Mouse (Mus musculus) Muller cell, postnatal 12 days (primary cell): Measurements from ENCODE around the gene Olfr1155.

ENCODE experiments used
- DNase-seq: peaks from one replicate; pipeline ENCODE4 v3.0.0-alpha.2; 2015; ENCODE audit errors: inconsistent ontology term

Olfr1155 gene

GRCm38 (mm10) chr2:87945037-87945436, at the start of gene Olfr1155:
Gene Olfr1155, minus strand, starts transcription at chr2:87945137.
- no peak for DNase-seq

- DNase-seq: no peak
Observed at GRCm38 (mm10) chr2:87989813-87990212, 44.9 kb upstream of the Olfr1155 start, which contains the start of gene Olfr1158. Gene Olfr1158, plus strand, starts transcription at chr2:87990113.

DNA sequence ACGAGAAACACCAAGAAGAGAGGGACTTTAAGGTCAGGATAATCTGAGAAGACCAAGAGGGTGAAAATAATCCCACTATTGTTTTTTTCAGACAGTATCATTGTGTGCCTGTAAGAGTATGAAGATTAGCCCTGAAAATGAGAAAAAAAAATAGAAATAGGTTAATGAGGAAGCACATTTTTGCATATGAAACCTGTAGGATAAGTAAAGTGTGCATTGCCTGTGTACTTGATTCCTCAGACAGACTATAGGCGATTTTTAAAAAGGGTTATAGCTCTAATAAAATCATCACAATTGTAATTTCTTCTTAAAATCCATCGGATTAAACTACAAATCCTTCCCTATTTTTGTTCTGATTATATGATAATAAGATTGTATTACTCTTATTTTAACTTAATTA, 29.6 kb upstream of the Olfr1155 start, which contains the start of gene Olfr74:
Gene Olfr74 (minus strand): TSS at position 101 of the 400 bp plus-strand sequence.
- no peak for DNase-seq

DNA sequence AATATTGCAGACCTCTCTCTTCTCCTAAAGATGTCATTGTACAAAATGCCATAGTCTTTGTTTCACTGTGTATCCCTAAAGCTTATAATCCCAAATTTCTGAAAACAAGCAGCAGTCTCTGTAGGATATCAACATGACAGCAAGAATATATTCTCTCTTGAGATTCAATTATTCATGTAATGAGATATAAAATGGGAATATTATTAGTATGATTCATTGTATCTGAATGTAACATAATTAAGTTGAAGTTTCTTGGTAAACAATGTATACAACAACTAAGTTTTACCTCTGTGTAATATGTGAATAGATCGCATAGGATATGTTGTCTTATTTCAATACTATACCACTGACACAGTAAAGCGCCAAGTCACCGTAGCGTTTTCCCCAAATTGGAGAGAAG, 23.3 kb upstream of the Olfr1155 start, which contains the start of gene Olfr1157:
Gene Olfr1157 (minus strand): TSS at position 101 of the 400 bp plus-strand sequence.
- no peak for DNase-seq

DNA sequence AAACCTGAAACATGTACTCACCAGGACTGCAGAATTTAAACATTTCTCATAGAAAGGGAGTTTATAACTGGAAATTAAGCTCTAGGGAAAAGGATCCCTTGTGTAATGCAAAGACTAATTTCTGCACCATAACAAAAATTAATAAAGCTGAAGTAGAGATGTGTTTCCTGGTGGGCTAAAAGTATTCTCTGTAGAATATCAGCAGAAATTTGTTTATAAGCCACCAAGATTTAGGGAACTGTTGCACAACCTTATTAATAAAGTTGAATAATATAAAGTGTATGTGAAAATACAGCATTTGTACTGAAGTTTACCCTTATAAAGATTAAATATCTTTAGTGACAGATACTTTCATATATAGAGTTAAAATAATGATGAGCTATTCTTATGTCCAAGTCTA, 8.1 kb upstream of the Olfr1155 start, which contains the start of gene Olfr1156:
Gene Olfr1156 (minus strand): TSS at position 101 of the 400 bp plus-strand sequence.
- DNase-seq: no peak

DNA sequence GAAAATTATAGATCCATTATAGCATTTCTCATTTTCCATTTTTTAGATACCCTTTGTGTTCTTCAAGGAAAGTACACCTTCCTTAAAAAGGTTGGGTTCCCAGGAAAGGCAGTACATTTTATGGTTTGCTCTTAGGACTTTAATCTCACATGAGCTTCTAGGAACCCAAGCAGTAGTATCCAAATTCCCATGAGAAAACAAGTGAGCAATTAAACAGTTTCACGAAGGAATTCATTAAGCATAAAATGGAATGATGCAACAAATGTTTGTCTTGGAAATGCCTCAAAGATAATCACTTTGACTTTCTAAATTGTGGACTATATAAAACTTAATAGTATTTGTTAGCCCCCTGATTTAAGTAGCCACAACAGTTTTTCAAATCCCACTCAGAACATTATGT, 39.9 kb downstream of the Olfr1155 start, which contains the start of gene Olfr1154:
Gene Olfr1154 (minus strand): TSS at position 101 of the 400 bp plus-strand sequence.
- no peak for DNase-seq

DNA sequence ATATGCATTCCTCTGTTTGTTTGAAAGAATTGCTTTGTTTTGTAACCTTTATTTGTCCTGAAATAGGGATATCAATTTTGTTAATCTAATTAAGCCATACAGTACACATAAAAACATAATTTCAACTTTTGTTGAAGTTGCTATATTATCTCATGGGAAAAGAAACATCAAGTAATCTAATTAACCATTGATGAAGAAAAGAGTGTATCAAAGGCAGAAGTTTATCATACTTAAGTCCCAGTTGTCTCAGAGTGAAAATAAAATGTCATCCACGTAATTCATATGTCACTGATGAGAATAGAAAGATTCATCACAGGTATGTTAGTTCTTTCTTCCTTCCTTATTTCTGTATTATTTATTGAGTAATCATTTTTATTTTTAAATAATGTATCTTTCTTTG, 50.3 kb downstream of the Olfr1155 start, which contains the start of gene Olfr1153:
Gene Olfr1153 (plus strand): TSS at position 301 of the 400 bp plus-strand sequence.
- no peak for DNase-seq
